Mouse (Mus musculus): ENCODE measurements at regions not wholly inside any gene's neighbourhood (a gene's known extent, or its start where the extent isn't known, plus 50 kb on each side); places are given as distances from the start of the nearest gene placed in this dataset.

- no peaks in the 10 kb centered on the region for H3K36me3 ChIP-seq (ENCODE audit: control insufficient read depth, insufficient read depth, low read length)
- WGBS, result 63% methylated on average over 3 of the region's 3 CpGs
- H3K4me3 ChIP-seq (ENCODE audit: low read depth, low read length), result no peak overlapping the region
- H3K27ac ChIP-seq (ENCODE audit: insufficient read depth, low read depth, low read length), result no peak overlapping the region
- H3K27me3 ChIP-seq (ENCODE audit: control insufficient read depth, insufficient read depth, low read length), result no peaks in the 10 kb centered on the region
- no peaks in the 10 kb centered on the region for H3K4me1 ChIP-seq (ENCODE audit: control insufficient read depth, insufficient read depth, insufficient read length, low read length)
- TF ChIP-seq POLR2A (IDR thresholded peaks at IDR 0.05; ENCODE audit: low read depth, low read length), result no peak
- TF ChIP-seq CTCF (IDR thresholded peaks at IDR 0.05; ENCODE audit: extremely low read depth, insufficient read length, insufficient replicate concordance, low read depth, low read length), result no peak
Observed at GRCm38 (mm10) chr4:114720696-114721095, 100.8 kb upstream of the Gm12830 start.

DNA sequence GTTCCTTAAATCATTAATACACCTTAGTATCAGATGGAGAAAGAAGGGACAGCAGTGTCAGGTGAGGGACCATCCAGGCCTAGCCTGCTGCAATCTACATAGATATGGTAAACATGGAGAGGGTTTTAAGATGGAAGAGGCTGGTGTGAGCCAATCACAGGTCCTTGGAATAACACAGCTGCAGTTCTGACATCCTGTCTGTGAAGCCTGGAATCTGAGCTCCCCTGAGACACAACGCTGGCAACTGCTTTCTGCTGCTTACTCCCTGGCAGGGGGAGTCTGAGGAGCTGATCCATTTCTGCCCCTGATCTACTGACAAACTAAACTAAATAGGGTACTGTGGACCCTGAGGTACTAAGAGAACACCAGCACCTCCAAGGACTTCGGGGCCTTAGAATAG, 100.1 kb upstream of the Gm12830 start:
- 64% methylated on average over 2 of the region's 2 CpGs for WGBS
- Histone ChIP-seq H3K27me3 (ENCODE audit: control insufficient read depth, insufficient read depth, low read length) (no peaks in the 10 kb centered on the region), H3K4me1 (ENCODE audit: control insufficient read depth, insufficient read depth, insufficient read length, low read length) (no peaks in the 10 kb centered on the region), H3K4me3 (ENCODE audit: low read depth, low read length) (no peak overlapping the region), H3K36me3 (ENCODE audit: control insufficient read depth, insufficient read depth, low read length) (no peaks in the 10 kb centered on the region), H3K27ac (ENCODE audit: insufficient read depth, low read depth, low read length) (no peak overlapping the region)
- TF ChIP-seq CTCF (IDR thresholded peaks at IDR 0.05; ENCODE audit: extremely low read depth, insufficient read length, insufficient replicate concordance, low read depth, low read length) (no peak), POLR2A (IDR thresholded peaks at IDR 0.05; ENCODE audit: low read depth, low read length) (no peak)

DNA sequence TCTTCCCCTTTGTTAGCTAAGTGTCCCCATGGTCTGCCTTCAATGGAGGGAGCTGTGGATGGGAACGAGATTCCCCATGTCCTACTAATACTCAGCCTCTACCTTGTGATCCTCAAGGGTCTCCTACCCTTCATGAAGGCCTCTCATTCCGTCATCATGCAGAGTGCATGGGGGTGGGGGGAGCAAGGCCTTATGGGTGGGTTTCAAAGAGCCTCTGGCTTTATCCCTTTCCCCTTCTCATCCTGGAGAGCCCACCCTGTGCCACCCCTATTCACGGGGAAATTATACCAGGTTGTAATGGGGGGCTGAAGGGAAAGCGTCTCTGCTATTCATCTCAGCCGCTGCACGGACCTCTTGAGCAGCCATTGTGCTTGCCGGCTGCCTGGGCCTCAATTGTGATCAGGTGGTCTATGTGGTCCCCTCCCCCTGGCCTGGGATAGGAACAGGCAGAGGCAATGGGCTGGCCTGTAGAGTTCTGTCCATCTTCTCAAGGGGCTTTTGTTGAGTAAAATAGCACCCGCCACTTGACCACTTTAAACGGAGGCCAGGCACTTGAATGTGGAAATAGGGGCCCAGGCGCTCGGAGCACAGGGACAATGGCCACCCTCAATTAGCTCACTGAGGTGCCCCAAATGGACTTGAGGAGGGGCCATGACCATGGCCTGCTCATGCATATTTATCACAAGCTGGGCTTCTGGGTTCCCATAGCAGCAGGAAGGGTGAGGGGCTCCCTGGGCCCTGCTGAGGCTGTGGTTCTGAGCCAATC, 93.1 kb upstream of the Gm12830 start:
- WGBS, result 93% methylated on average over 11 of the region's 11 CpGs

GRCm38 (mm10) chr4:114733256-114734004, 88.1 kb upstream of the Gm12830 start:
- Histone ChIP-seq H3K36me3 (ENCODE audit: control insufficient read depth, insufficient read depth, low read length) (no peaks in the 10 kb centered on the region), H3K27me3 (ENCODE audit: control insufficient read depth, insufficient read depth, low read length) (no peaks in the 10 kb centered on the region), H3K4me3 (ENCODE audit: low read depth, low read length) (no peak overlapping the region), H3K4me1 (ENCODE audit: control insufficient read depth, insufficient read depth, insufficient read length, low read length) (no peaks in the 10 kb centered on the region), H3K27ac (ENCODE audit: insufficient read depth, low read depth, low read length) (no peak overlapping the region)
- 75% methylated on average over 10 of the region's 10 CpGs for WGBS
- no peak for TF ChIP-seq CTCF (IDR thresholded peaks at IDR 0.05; ENCODE audit: extremely low read depth, insufficient read length, insufficient replicate concordance, low read depth, low read length)
- TF ChIP-seq POLR2A (IDR thresholded peaks at IDR 0.05; ENCODE audit: low read depth, low read length), result no peak

More for the DNA sequence above, 93.1 kb upstream of the Gm12830 start:
- Histone ChIP-seq H3K27me3 (ENCODE audit: control insufficient read depth, insufficient read depth, low read length) (no peaks in the 10 kb centered on the region), H3K4me1 (ENCODE audit: control insufficient read depth, insufficient read depth, insufficient read length, low read length) (no peaks in the 10 kb centered on the region), H3K4me3 (ENCODE audit: low read depth, low read length) (no peak overlapping the region), H3K36me3 (ENCODE audit: control insufficient read depth, insufficient read depth, low read length) (no peaks in the 10 kb centered on the region), H3K27ac (ENCODE audit: insufficient read depth, low read depth, low read length) (no peak overlapping the region)
- TF ChIP-seq CTCF (IDR thresholded peaks at IDR 0.05; ENCODE audit: extremely low read depth, insufficient read length, insufficient replicate concordance, low read depth, low read length) (no peak), POLR2A (IDR thresholded peaks at IDR 0.05; ENCODE audit: low read depth, low read length) (no peak)

- WGBS, result 41% methylated on average over 16 of the region's 16 CpGs
Observed at GRCm38 (mm10) chr4:114738903-114739667, 82.4 kb upstream of the Gm12830 start.

DNA sequence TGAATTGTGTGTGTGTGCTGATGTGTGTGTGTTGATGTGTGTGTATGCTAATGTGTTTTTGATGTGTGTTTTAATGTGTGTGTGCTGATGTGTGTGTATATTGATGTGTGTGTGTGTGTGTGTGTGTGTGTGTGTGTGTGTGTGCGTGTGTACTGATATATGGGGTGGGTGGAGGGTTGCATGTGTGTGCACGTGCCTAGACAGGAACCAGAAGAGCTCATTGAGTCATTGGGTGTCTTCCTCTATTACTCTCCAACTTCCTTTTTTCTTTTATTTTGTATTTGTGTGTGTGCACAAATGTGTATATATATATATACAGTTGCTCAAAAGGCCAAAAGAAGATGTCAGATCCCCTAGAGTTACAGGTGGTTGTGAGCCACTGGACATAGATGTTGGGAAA, 73.4 kb upstream of the Gm12830 start:
- TF ChIP-seq POLR2A (IDR thresholded peaks at IDR 0.05; ENCODE audit: low read depth, low read length), result no peak
- TF ChIP-seq CTCF (IDR thresholded peaks at IDR 0.05; ENCODE audit: extremely low read depth, insufficient read length, insufficient replicate concordance, low read depth, low read length), result no peak
- no peaks in the 10 kb centered on the region for H3K36me3 ChIP-seq (ENCODE audit: control insufficient read depth, insufficient read depth, low read length)
- 68% methylated on average over 2 of the region's 2 CpGs for WGBS
- H3K27me3 ChIP-seq (ENCODE audit: control insufficient read depth, insufficient read depth, low read length), result no peaks in the 10 kb centered on the region; the same call in 1 of the 2 replicates
- no peak overlapping the region for H3K4me3 ChIP-seq (ENCODE audit: low read depth, low read length)
- H3K4me1 ChIP-seq (ENCODE audit: control insufficient read depth, insufficient read depth, insufficient read length, low read length), result no peaks in the 10 kb centered on the region
- H3K27ac ChIP-seq (ENCODE audit: insufficient read depth, low read depth, low read length), result no peak overlapping the region

More at GRCm38 (mm10) chr4:114738903-114739667, 82.4 kb upstream of the Gm12830 start:
- TF ChIP-seq CTCF (IDR thresholded peaks at IDR 0.05; ENCODE audit: extremely low read depth, insufficient read length, insufficient replicate concordance, low read depth, low read length) (no peak), POLR2A (IDR thresholded peaks at IDR 0.05; ENCODE audit: low read depth, low read length) (no peak)
- Histone ChIP-seq H3K27me3 (ENCODE audit: control insufficient read depth, insufficient read depth, low read length) (no peaks in the 10 kb centered on the region), H3K27ac (ENCODE audit: insufficient read depth, low read depth, low read length) (no peak overlapping the region), H3K36me3 (ENCODE audit: control insufficient read depth, insufficient read depth, low read length) (no peaks in the 10 kb centered on the region), H3K4me3 (ENCODE audit: low read depth, low read length) (no peak overlapping the region), H3K4me1 (ENCODE audit: control insufficient read depth, insufficient read depth, insufficient read length, low read length) (no peaks in the 10 kb centered on the region)
